Mouse (Mus musculus): ENCODE data around the gene F8.

- TF ChIP-seq NANOG (IDR thresholded peaks at IDR 0.05; ENCODE audit: borderline replicate concordance, low read length) (no peak), CTCF (conservative IDR thresholded peaks at IDR 0.05; ENCODE audit: low read length) (no peak), POU5F1 (IDR thresholded peaks at IDR 0.05; ENCODE audit: borderline replicate concordance, low read length) (no peak)
Observed at GRCm38 (mm10) chrX:75150304-75150703, 232.1 kb downstream of the F8 start.

Data from E14TG2a.4 (cell line).